Mouse (Mus musculus) cortical plate, adult 2 months (tissue): Measurements from ENCODE around the gene Tmem164.

Experiments
- CTCF ChIP-seq: fragments of 200-500 bp; IDR thresholded peaks from 2 replicates; pipeline ENCODE4 v1.5.1; 2011; ENCODE audit warnings: mild to moderate bottlenecking, control low read depth, low read length; ENCODE audit not compliant: insufficient read depth; ENCODE audit errors: extremely low read depth
- POLR2A ChIP-seq: fragments of 200-500 bp; IDR thresholded peaks from 2 replicates; pipeline ENCODE4 v1.6.1; 2011; ENCODE audit warnings: mild to moderate bottlenecking, low read length, control low read depth; ENCODE audit not compliant: insufficient read depth; ENCODE audit errors: extremely low read depth

DNA sequence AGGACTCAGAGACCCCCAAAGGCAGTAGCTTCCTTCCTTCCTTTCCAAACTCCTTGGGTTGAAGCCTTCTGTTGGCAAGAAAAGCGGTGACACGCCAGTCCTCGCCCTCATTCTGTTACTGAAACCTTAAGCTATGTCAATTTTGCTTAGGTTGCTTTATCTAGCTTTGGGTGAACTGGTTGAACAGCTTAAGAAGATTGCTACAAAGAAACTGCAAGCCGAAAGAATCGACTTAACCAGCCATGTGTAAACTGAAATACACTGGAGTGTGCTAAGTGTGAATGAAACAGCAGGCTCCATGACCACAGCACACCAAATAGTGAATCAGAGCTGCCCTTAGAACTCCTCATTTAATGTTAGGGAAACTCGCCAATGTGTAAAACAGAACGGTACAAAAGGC lies 204.8 kb downstream of the Tmem164 start:
- TF ChIP-seq POLR2A = no peak
- no peak for TF ChIP-seq CTCF
